Mouse (Mus musculus): ENCODE data around the gene Arl3.
"Not testable (repeated sequence)": the region's sequence is repeated elsewhere in the genome, so short reads cannot be mapped to it uniquely, and the experiment has no call there.

The Arl3 gene

GRCm38 (mm10) chr19:46591575-46591974 lies 18.6 kb upstream of the Arl3 start:
- no peak for DNase-seq (ENCODE audit: low read depth, low spot score)

GRCm38 (mm10) chr19:46587823-46588508 lies 15.0 kb upstream of the Arl3 start:
- peak; percentile 90 for DNase-seq (ENCODE audit: low read depth, low spot score)

- no peak for DNase-seq (ENCODE audit: low read depth, low spot score)
Measured at GRCm38 (mm10) chr19:46575196-46575595, 2.2 kb upstream of the Arl3 start.

GRCm38 (mm10) chr19:46573990-46574389 lies 992 bp upstream of the Arl3 start:
- DNase-seq (ENCODE audit: low read depth, low spot score), result no peak

- no peak for DNase-seq (ENCODE audit: low read depth, low spot score)
Measured at GRCm38 (mm10) chr19:46572548-46572947, 450 bp downstream of the Arl3 start.

- no peak for DNase-seq (ENCODE audit: low read depth, low spot score)
Measured at GRCm38 (mm10) chr19:46571878-46572244, 1.1 kb downstream of the Arl3 start.

- DNase-seq (ENCODE audit: low read depth, low spot score), result not testable (repeated sequence)
Measured at GRCm38 (mm10) chr19:46571211-46571877, 1.7 kb downstream of the Arl3 start.

- DNase-seq (ENCODE audit: low read depth, low spot score), result no peak
Measured at GRCm38 (mm10) chr19:46564043-46564462, 8.9 kb downstream of the Arl3 start.

- DNase-seq (ENCODE audit: low read depth, low spot score), result no peak
Measured at GRCm38 (mm10) chr19:46563603-46564002, 9.4 kb downstream of the Arl3 start.

- no peak for DNase-seq (ENCODE audit: low read depth, low spot score)
Measured at GRCm38 (mm10) chr19:46562581-46563515, 10.2 kb downstream of the Arl3 start.

GRCm38 (mm10) chr19:46562132-46562531 lies 10.9 kb downstream of the Arl3 start:
- peak; percentile 66 for DNase-seq (ENCODE audit: low read depth, low spot score)

GRCm38 (mm10) chr19:46558631-46559030 lies 14.4 kb downstream of the Arl3 start:
- no peak for DNase-seq (ENCODE audit: low read depth, low spot score)

GRCm38 (mm10) chr19:46558009-46558408 lies 15.0 kb downstream of the Arl3 start:
- no peak for DNase-seq (ENCODE audit: low read depth, low spot score)

- DNase-seq (ENCODE audit: low read depth, low spot score), result no peak
Measured at GRCm38 (mm10) chr19:46553541-46553955, 19.4 kb downstream of the Arl3 start.

GRCm38 (mm10) chr19:46552496-46552895 lies 20.5 kb downstream of the Arl3 start:
- DNase-seq (ENCODE audit: low read depth, low spot score), result no peak

- DNase-seq (ENCODE audit: low read depth, low spot score), result no peak
Measured at GRCm38 (mm10) chr19:46550385-46550784, 22.6 kb downstream of the Arl3 start.

GRCm38 (mm10) chr19:46548110-46548509 lies 24.9 kb downstream of the Arl3 start:
- DNase-seq (ENCODE audit: low read depth, low spot score), result no peak

- no peak for DNase-seq (ENCODE audit: low read depth, low spot score)
Measured at GRCm38 (mm10) chr19:46547565-46547964, 25.4 kb downstream of the Arl3 start.

- no peak for DNase-seq (ENCODE audit: low read depth, low spot score)
Measured at GRCm38 (mm10) chr19:46542750-46543149, 30.2 kb downstream of the Arl3 start.

GRCm38 (mm10) chr19:46538213-46538612 lies 34.8 kb downstream of the Arl3 start:
- no peak for DNase-seq (ENCODE audit: low read depth, low spot score)

GRCm38 (mm10) chr19:46537357-46537756 lies 35.6 kb downstream of the Arl3 start:
- DNase-seq (ENCODE audit: low read depth, low spot score), result no peak

GRCm38 (mm10) chr19:46534542-46535098 lies 38.4 kb downstream of the Arl3 start:
- no peak for DNase-seq (ENCODE audit: low read depth, low spot score)

Measured in forelimb bud, embryonic 11.5 days (tissue).